In the genomic region with DNA sequence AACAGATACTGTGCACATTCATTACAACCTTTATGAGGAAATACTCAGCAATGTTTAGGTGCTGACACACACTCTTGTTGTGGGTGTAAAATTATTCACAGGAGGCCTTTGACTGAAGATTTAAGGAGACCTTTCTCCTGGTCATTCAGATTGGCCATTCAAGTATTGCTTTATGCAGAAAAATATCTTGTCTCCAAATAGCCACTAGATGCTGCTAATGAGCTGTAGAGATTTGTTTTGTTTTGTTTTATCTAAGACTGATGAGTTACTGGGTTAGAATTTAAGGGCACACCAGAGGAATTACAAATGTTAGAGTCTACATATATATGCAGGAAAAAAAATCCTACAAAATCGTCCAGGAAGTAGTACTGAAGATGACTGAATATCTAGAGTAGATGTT, we compare ENCODE assay signal across 15 mouse cellular contexts. TPM values are rescaled to one million over a fixed set of nuclear protein-coding genes. Genes with fewer than 3 reads are reported as not detected.
DNase-seq lines count a peak whose midpoint lies in the region; ATAC-seq and TF ChIP-seq lines count a peak whose summit lies in the region.
"Had no signal": no experiment of that assay in that cellular context is flagged by ENCODE, and none has a peak within 500 bp of the region (broad histone marks: within the 10 kb centered on the region; RNA-seq: fewer than 3 reads in every experiment).

No protein-coding gene starts in this region.

- peak; percentile 62 for TF ChIP-seq CTCF in left cerebral cortex, adult 2 months (IDR thresholded peaks at IDR 0.05)

- H3K27ac ChIP-seq in forebrain, embryonic 14.5 days (ENCODE audit: low read depth, low read length), result no peak overlapping the region
- H3K27ac ChIP-seq in forebrain, embryonic 10.5 days, result no peak overlapping the region
- no peak overlapping the region for H3K27ac ChIP-seq in left cerebral cortex, adult 2 months
- H3K27ac ChIP-seq: lung, embryonic 15.5 days had no signal

- peak; percentile 19 for DNase-seq in forebrain, embryonic 14.5 days (ENCODE audit: low spot score)
- DNase-seq in forebrain, embryonic 10.5 days (ENCODE audit: extremely low spot score, low spot score), result no peak
- no peak for DNase-seq in left cerebral cortex, adult 2 months (ENCODE audit: extremely low spot score in 1 of 2, low spot score in 2 of 2)
- DNase-seq in left cerebral cortex, postnatal 4 days, result no peak
- DNase-seq in A20 (ENCODE audit: low read depth, low spot score), result peak; percentile 10
- peak; percentile 33 for DNase-seq in induced T-regulatory cell, adult 2 months (ENCODE audit: low read depth)
- DNase-seq in frontal cortex, postnatal 25 days (ENCODE audit: low spot score in 2 of 2), result no peak
- no peak for DNase-seq in cerebellum, adult 11-12 months
- DNase-seq: adrenal gland, postnatal 10 days; heart, postnatal 14 days had no signal

- no peak overlapping the region for H3K4me3 ChIP-seq in forebrain, embryonic 14.5 days (ENCODE audit: low read depth, low read length)
- no peak overlapping the region for H3K4me3 ChIP-seq in forebrain, embryonic 10.5 days
- no peak overlapping the region for H3K4me3 ChIP-seq in left cerebral cortex, adult 2 months
- H3K4me3 ChIP-seq: erythroblast, embryonic 14.5 days; lung, embryonic 15.5 days had no signal

- H3K36me3 ChIP-seq in forebrain, embryonic 14.5 days (ENCODE audit: control insufficient read depth, insufficient read depth, low read length), result no peaks in the 10 kb centered on the region
- no peaks in the 10 kb centered on the region for H3K36me3 ChIP-seq in forebrain, embryonic 10.5 days (replicated peaks)
- H3K36me3 ChIP-seq: lung, embryonic 15.5 days had no signal

- no peaks in the 10 kb centered on the region for H3K27me3 ChIP-seq in forebrain, embryonic 14.5 days (replicated peaks; ENCODE audit: control insufficient read depth, insufficient read depth, low read length)
- H3K27me3 ChIP-seq in forebrain, embryonic 10.5 days (ENCODE audit: poor library complexity, severe bottlenecking), result no peaks in the 10 kb centered on the region
- H3K27me3 ChIP-seq: lung, embryonic 15.5 days had no signal

- no peak overlapping the region for H3K4me2 ChIP-seq in forebrain, embryonic 14.5 days (ENCODE audit: low read length)
- H3K4me2 ChIP-seq: lung, embryonic 15.5 days had no signal

- H3K9me3 ChIP-seq in forebrain, embryonic 14.5 days (replicated peaks; ENCODE audit: control insufficient read depth, low read length), result no peaks in the 10 kb centered on the region
- H3K9me3 ChIP-seq in forebrain, embryonic 10.5 days, result no peaks in the 10 kb centered on the region
- H3K9me3 ChIP-seq: lung, embryonic 15.5 days had no signal

- 31% methylated on average over 1 of the region's 1 CpGs for WGBS in forebrain, embryonic 14.5 days
- WGBS in forebrain, embryonic 10.5 days, result 46% methylated on average over 1 of the region's 1 CpGs

- intact Hi-C loops in left cerebral cortex, adult 2 months (cut with DNase I), result loop anchor here (10.0 kb wide), 1 partner anchor 320 kb away; no protein-coding TSS in a partner anchor
- intact Hi-C loops in left cerebral cortex, postnatal 4 days (cut with DNase I), result loop anchor here (10.0 kb wide), 1 partner anchor 320 kb away; no protein-coding TSS in a partner anchor

- H3K9ac ChIP-seq in forebrain, embryonic 14.5 days (ENCODE audit: low read length), result no peak overlapping the region
- H3K9ac ChIP-seq: lung, embryonic 15.5 days had no signal

- H3K4me1 ChIP-seq in forebrain, embryonic 14.5 days (ENCODE audit: control insufficient read depth, insufficient read depth, low read length), result no peaks in the 10 kb centered on the region
- H3K4me1 ChIP-seq in forebrain, embryonic 10.5 days, result no peaks in the 10 kb centered on the region
- H3K4me1 ChIP-seq: lung, embryonic 15.5 days had no signal

- no peak for ATAC-seq in forebrain, embryonic 14.5 days

RNA-seq across cellular contexts. Expression of a gene that starts 12.9 kb away (rescaled TPM):
- polyA plus RNA-seq in forebrain, embryonic 14.5 days (2014; fragmentation: Nextera tagmentation; extraction: Ambion mirVana), result not detected in 2 replicates
- polyA plus RNA-seq in forebrain, embryonic 10.5 days (2016; fragmentation: Nextera tagmentation; extraction: Ambion mirVana), result not detected in 2 replicates
- under 1 TPM in 1 of 2 experiments, not detected in 1; 0.57 TPM for total RNA-seq in left cerebral cortex, adult 2 months (2021)
- total RNA-seq in left cerebral cortex, postnatal 4 days (2021), result under 1 TPM; 0.24 to 0.46 TPM
- total RNA-seq: adrenal gland, postnatal 10 days; granulocyte monocyte progenitor cell, adult 5-6 weeks; heart, postnatal 14 days; megakaryocyte-erythroid progenitor cell, adult 5-6 weeks had no signal
- polyA plus RNA-seq: lung, embryonic 15.5 days; stomach, embryonic 16.5 days had no signal

Comparison
In these comparisons a context has a peak if more than half of its experiments do, and no peak if none do; other contexts are left out.
1. DNase-seq: peak in forebrain, embryonic 14.5 days (single experiment), A20 (single experiment) and induced T-regulatory cell, adult 2 months (single experiment); none in forebrain, embryonic 10.5 days (single experiment), left cerebral cortex, adult 2 months (0 of 2), left cerebral cortex, postnatal 4 days (single experiment), frontal cortex, postnatal 25 days (0 of 2) and cerebellum, adult 11-12 months (single experiment).